Mouse (Mus musculus) adrenal gland, postnatal 36 days (tissue): ENCODE measurements around the gene Mmp8. TPM values are rescaled to one million over a fixed set of nuclear protein-coding genes. Genes with fewer than 3 reads are reported as not detected.

Experiments used
- DNase-seq, 2 experiments: peaks; one replicate each; pipeline ENCODE4 v3.0.0; 2021; ENCODE audit warnings: mixed read lengths in 1 of 2
- long read RNA-seq, 2 experiments: library from polyadenylated mRNA; stranded (forward); transcript quantifications; one replicate each; pipeline ENCODE4 v2.0.0; 2021; ENCODE audit warnings: borderline sequencing depth in 2 of 2
- total RNA-seq, 2 experiments: library from RNA; stranded (reverse); gene quantifications; 2 replicates each; pipeline ENCODE4 v1.2.3; 2021

The Mmp8 gene
- under 1 TPM; 0.17 to 0.20 TPM for total RNA-seq
- long read RNA-seq, experiment 1, result 0 reads
- long read RNA-seq, experiment 2, result 0 reads

DNA sequence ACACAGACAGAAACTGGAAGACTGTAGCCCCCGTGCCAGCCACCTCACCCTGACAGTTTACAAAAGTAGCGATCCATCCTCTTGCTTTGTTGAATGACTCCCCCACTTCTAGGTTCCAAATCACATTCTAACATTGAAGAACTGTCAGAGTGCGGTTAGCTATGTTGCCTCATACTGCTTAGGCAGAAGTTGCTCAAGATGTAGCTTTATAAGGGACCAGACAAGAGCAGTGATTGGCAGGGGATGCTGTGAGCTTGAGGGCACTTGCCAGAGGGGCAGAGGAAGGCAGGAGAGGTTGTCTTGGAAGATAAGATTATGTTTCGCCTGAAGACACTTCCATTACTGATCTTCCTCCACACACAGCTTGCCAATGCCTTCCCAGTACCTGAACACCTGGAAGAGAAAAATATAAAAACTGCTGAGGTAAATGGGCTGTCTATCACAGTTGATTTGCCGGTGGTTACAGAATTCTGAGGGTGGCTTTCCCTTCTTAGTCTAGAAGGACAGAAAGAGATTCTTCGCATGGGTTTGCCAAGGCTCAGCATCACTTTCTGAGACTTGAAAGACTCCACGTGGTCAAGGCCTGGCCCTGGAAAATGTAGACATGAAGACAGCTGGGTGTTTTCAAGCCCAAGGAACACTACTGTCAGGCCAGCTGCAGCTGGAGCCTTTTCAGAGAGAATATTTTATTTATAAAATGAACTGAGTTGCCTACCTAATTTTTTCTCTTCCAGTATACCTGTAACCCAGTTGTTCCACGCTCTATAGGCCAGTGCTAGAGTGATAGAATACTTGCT lies at the start of gene Mmp8:
TSS of gene Mmp8 (plus strand) at position 236 of the 797 bp plus-strand sequence.
- DNase-seq, result no peak

DNA sequence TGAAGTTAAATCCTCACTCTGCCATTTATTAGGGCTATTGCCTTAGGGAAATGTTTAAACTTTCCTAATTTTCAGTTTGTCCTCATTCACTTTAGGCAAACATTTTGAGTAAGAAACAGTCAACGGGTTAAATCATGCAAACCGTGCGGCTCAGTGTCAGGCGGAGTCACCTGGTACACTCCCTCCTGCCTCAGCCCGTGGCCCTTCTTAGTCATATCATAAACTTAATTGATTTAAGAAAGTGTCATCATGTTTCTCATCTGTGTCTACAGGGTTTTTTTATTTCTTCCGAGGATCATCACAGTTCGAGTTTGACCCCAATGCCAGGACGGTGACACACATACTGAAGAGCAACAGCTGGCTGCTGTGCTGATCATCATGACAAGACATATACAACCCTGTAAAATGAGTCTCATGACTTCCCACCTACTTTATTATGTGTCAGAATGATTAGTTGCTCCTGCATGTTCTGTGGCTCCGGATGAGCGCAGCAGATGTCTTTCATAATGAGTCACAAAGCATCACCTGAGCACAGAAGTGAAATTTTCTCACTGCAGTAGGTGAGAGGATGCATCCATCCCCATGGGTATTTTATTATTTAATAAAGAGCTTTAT lies 48.5 kb upstream of the Mmp8 start:
- no peak for DNase-seq

DNA sequence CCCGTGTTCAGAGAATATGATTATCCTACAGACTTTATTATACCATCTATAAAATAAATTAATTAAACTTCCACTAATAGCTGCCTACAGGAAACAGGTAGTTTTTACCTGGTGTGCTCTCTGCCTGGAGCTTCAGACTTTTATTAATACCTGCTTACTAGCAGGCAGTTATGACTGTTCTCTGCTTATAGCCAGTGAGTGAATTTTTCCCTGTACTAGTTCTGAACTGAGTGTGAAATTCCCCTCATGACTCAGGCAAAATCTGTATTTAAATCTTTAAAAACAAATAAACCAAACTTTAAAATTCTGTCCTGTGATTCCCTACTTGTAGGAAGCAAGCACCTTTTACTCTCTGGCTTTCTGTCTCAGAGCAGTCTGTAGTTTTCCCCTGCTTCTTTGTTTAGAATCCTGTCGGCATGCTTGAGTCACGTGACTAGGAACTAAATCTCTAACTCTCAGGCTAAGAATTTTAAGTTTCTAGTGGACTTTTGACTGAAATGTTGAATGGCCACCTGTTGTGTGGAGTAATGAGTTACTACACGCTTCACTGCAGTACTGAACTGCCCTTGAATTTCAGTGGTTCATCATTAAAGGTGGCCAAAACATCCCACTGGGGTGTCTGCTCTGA lies 40.2 kb upstream of the Mmp8 start:
- DNase-seq, result no peak

DNA sequence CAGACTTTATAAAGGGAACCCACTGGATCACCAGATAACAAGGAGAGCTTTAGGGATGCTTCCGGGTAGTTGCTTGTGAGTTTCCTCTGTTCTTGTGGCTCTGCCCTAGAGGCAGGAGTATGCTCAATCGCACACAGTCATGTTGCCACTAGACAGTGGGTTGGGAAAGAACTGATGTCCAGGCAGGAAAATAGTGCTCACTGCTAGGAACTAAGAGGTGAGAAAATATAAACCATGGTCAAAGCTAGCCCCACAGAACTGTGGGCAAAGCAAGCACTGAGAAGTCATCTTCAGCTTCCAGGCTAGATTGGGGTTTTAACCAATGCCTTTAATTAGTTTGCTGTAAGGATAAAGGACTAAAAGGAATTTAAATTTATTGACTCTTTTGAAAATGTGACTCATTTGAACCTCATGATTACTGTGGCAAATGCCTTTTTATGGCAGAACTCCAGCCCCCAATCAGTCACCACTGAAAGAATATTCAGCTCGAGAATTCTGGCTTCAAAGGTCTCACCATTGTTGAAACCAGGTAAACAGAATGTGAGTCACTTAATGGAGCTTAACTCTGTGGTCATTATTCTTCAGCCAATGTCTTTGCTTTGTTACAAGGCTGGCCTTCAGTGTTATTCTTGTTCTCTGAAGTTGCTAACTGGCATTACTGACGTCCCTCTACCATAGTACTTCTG lies 31.9 kb upstream of the Mmp8 start:
- peak in 1 of 2 experiments; percentile 5 for DNase-seq

DNA sequence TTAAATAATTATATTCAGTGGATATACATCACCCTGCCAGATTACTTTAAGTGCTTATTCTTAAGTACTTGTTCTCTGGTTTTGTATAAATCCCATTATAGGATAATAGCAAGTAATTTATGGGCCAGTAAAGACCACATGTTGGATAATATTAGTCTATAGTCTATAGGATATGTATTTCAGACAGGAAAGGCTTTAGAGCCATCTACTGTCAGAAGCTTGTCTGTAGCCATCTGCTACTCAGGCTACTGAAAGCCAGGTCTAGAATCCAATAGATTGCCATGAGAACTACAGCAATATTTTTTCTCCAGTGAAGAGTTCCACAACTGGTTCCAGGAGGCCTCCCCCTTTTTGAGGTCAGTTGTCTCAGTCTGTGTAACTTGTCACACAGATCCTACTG lies 15.5 kb upstream of the Mmp8 start:
- DNase-seq, result no peak

DNA sequence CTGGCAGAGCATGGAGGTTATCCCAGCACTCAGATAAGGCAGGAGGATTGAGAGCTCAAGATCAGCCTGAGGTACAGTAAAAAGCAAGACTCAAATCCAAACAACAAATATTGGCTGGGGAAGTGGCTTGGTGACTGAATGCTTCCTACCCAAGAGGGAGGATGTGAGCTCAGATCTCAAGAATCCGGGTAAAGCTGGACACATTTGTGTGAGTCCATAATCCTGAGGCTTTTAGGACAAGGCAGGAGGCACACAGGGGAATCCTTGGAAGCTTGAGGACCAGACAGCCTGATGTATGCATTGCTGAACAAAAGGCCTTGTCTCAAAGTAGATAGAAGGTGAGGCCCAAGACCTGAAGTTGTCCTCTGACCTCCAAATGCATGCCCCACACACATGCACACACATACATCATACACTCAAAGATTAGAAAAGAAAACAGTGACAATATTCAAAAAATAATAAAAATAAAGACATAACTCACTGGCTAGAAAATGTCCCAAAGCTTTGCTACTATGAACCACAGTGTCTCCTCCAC lies 13.3 kb upstream of the Mmp8 start:
- DNase-seq, result no peak

DNA sequence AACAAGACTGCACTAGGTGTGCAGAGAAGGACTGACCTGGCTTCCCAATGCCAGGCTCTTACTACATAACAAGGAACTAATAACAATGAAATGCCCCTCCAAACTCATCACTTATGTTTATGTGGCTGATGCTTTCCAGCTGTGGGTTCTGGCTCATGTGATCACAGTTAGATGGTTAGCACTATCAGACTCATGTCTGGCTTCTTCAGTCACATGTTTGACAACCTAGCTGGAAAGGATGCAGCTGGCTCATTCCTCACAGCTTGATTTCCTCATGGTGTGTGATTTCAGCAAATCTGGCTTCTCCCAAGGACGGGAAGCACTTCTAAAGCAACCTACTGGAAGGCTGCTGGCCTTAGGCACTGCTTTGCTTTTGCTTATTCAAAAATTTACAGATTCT lies 12.8 kb upstream of the Mmp8 start:
- peak in 1 of 2 experiments; percentile 7 for DNase-seq

DNA sequence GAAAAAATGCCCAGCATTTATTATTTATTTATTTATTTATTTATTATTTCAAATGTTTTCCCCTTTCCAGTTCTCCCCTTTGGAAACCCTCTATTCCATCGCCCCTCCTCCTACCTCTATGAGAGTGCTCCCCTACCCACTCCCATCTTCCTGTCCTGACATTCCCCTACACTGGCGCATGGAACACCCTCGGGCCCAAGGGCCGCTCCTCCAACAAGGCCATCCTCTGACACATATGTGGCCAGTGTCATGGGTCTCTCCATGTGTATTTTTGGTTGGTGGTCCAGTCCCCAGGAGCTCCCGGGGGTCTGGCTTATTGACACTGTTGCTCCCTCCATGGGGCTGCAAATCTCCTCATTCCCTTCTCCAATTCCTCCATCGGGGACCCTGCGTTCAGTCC lies 12.3 kb upstream of the Mmp8 start:
- no peak for DNase-seq

DNA sequence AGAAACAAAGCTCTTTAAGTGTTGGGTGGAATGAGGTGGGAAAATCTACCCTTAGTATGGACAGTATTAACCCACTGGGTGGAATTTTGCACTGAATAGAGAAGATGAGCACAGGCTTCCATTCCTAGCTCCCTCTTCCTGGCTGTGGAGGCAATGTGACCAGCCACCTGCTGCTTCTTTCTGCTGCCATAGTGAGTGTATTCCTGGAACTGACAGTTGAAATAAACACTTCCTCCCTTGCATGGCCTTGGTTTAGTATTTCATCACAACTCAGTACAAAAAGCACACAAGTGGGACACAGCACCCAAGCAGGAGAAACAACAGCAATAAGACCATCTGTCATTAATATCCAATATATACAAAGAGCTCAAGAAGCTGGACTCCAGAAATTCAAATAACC lies 6.3 kb upstream of the Mmp8 start:
- DNase-seq, result no peak

DNA sequence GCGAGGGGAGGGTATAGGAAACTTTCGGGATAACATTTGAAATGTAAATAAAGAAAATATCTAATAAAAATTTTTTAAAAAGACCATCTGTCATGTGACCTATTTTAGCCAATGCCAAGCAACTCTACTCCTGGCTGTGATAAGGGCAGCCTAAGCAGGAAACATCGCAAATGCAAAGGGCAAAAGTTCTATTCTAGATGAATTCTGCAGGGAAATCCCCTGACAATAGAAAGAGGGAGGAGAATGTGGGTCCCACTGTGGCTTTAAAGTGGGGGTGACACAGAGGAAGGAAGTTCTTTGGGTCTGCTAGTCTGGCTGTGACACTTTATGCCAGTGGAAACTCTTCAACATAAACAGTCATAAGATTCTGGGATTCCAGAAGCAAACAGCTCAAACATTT lies 4.7 kb upstream of the Mmp8 start:
- no peak for DNase-seq

DNA sequence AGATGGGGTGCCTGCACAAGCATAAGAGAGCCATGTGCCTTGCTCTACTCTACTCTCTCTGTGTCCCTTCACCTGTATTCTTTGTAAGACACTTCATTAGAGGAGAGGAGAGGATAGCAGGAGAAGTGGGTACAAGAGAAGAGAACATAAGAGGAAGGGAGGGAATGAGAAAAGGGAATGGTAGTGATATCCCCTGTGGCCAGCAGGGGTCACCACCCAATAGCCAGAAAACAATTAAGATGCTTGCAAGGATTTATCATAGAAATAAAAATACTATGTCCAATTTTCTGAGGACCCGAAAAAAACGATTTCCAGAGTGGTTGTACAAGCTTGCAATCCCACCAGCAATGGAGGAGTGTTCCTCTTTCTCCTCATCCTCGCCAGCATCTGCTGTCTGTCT lies 3.9 kb upstream of the Mmp8 start:
- peak; percentile 38 to 49 for DNase-seq

DNA sequence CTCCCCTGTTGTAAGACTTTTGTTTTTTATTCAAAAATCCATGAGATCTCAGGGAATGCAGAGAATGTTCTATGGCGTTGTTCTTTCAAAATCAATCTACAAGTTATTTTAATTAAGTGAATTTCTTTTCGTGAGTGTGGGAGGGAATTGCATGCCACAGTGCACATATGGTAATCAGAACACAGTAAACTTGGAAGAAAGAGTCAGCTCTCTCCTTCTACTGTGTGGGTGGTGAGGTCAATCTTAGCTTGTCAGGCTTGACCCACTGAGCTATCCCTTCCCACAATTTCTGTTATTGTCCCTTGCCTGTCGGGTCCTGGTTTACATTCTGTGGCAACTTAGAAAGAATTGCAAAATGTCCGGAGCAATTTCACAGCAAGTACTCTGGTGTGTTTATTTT lies 1.8 kb downstream of the Mmp8 start:
- no peak for DNase-seq

DNA sequence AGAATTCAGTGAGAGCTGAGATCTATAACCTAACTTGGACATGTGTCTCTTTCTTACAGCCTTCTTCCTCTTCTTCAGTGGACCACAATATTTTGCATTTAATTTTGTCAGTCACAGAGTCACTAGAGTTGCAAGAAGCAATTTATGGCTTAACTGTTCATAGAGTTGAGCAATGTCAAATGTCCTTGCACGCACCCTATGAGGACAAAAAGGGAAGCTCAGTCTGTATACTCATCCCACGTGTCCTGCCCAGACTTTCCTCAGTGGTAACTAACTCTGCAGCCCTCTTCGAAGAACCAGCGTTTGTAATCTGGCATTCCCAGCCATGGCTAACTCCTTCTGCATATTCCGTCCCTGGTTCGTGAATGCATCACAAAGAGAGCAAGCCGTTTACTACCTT lies 9.1 kb downstream of the Mmp8 start:
- peak; percentile 16 to 46 for DNase-seq

DNA sequence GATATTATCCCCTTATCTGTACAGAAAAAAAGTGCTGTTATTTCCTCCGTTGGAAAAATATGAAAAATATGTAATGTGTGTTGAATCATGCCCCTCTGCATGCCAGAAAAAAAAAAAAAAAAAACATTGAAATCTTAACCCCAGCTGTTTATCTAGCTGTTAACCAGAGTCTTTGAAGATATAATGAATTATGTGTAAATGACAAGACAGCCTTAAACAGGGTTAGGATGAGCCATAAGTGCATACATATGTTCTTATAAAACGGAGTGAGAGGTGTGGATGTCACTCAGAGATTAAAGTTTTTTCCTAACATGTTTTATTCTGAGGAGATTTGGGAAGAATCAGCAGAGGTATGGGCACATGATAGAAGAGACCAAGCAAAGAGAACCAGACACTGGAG lies 9.7 kb downstream of the Mmp8 start:
- no peak for DNase-seq

DNA sequence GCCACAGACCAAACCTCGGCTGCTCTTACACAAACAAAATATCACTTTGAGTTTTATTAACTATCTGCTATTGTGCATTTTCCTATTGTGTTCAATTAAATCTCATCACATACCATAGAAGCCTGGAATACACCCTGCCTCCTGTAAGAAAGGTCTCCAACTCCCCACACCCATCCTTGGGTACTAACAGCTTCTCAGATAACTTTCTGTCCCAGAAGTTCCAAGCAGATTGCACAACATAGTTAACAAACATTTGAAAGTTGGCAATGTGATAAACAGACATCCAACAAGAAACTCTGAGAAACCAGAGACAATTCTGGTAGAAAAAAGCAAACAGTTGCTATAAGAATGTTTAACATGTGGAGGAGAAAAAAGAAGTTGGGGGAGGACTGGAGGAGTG lies 12.2 kb downstream of the Mmp8 start:
- no peak for DNase-seq

DNA sequence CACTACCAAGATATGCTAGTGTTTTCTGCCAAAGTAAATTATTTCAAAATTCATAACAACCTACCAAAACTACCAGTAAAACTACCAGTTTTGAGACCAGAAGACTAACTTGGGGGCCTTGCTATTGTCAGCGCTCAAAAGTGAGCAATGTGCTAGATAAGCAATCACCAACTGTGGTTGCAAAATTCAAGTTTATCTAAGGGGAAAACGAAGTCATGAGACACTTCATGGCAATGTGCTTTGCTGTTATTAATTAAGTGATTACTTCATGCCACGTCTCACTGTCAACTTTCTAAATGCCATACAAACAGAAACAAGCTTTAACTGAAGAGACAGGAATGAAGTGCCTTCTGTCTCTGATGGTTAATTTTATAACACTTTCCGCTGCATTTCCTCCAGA lies 12.9 kb downstream of the Mmp8 start, which contains the start of gene Mmp27:
TSS of gene Mmp27 (plus strand) at position 235 of the 400 bp plus-strand sequence.
- no peak for DNase-seq

DNA sequence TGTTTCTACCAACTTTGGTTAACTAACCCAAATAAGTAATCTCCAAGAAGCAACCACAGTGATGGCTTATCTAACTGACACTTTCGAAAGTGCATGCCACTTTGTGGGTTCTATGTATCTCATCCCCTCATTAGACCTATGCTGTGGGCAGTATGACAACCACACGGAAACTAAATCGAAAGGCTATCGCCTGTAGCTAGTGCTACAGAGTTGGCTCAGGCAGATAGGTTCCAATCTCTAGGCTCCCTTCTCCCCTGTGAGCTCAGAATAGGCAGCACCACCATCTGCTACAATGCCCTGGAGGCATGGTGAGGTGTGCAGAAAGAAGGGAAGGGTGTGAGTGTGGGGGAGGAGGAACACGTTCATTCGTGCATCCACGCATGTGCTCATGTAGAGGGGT lies 13.9 kb downstream of the Mmp8 start:
- no peak for DNase-seq

DNA sequence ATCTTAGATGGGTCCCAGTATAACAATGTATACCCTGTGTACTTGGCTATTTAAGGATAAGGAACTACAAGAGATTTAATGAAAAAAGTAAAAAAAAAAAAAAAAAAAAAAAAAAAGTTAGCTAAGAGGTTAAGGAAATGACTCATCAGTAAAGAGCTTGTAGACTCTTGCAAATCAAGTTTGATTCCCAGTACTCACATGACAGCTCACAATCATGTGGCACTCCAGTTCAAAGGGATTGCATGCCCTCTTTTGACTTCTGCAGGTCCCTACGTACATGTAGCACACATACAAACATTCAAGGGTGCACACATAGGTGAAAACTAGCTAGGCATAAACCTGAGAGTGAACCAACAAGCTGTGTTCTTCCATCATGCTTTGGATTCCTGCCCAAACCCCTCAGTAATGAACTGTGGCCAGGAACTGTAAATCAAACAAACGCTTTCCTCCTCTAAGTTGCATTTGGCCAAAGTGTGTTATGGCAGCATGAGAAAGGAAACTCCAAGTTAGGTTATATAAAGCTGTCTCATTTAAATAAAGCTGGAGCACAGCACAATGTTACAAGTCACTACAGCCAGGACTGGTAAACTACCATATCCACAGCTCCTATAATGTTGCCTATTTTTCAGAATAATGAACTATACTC lies 14.5 kb downstream of the Mmp8 start:
- no peak for DNase-seq

DNA sequence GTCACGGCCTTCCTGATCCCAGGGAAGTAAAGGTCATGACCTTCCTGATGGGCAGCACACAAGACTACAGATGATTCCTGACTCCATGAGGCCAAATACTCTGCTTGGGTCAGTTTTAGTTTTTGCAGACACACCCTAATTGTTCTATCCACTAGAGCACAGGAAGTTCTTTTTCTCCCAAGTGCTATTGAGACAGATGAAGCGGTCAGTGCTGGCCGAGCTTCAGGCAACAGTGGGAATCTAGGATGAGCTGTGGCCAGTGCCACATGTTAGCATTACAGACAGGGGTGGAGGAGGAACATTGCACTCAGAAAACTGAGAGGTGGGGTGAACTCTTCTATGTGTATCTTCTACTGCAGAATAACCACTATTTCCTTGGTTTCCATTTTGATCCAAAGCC lies 17.3 kb downstream of the Mmp8 start:
- no peak for DNase-seq

DNA sequence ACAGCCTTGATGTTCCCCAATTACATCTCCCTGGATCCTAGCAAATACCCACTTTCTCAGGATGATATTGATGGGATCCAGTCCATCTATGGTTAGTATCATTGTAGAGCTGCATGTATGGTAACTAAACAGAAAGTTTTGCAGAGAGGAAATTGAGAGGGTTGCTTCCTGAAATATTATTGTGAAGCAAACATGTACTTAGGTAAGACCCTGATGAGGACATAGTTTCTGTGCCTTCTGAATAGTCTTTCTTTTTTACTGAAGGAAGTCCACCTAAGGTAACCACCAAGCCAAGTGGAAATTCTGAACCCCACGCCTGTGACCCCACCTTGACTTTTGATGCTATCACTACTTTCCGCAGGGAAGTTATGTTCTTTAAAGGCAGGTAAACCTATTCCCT lies 19.1 kb downstream of the Mmp8 start:
- no peak for DNase-seq

DNA sequence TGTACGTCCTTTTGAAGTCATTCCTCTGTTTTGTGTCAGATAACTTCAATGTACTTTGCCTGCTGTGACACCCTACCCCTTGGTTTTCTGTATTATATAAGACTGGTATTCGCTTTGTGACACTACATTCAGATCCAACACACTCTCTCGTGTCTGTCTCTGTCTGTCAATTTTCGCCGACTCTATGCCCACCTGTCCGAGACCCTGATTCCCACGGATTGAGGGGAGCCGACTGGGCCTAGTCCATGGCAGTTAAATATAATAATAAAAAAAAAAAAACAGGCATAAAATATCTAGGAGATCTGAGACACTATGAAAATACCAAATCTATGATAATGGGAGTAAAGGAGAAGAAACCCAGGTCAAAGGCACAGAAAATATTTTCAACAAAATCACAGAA lies 31.8 kb downstream of the Mmp8 start:
- DNase-seq, result no peak

DNA sequence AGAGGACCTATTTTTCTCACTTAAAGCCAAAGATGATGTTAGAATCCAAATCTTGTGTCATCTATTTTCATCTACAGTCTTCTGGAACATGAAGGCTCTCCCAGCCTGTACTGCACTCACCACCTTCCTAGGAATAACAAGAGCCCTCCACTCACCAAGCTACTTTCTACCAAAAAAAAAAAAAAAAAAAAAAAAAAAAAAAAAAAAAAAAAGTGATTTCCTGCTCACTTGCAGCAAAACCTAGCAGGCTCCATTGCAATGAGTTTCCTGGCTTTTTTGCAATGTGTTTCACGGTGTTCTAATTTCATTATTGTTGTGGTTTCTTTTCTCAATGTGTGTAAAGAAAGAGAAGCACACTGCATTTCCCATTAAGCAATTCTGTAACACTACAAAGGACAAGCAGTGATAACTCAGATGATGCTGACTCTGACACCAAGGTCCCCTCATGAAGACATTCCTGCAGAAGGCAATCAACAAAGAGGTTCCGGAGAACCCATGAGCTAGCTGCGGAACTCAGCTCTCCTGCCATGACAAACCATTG lies 35.1 kb downstream of the Mmp8 start:
- DNase-seq, result no peak
